Mouse (Mus musculus): ENCODE data around the gene Lrp5.

- TF ChIP-seq POLR2A (IDR thresholded peaks at IDR 0.05; ENCODE audit: borderline replicate concordance, control insufficient read depth, low read depth, low read length) (no peak), CTCF (IDR thresholded peaks at IDR 0.05; ENCODE audit: control insufficient read depth, insufficient read depth, low read length) (no peak)
These were observed 137.1 kb downstream of the Lrp5 start for GRCm38 (mm10) chr19:3549263-3549662.
